Mouse (Mus musculus) kidney, adult 2 months (tissue): ENCODE data around the gene Zfyve27.
A peak's percentile ranks its signal among the peaks of the same experiment; 100 is the strongest.

Experiments
- CTCF ChIP-seq: fragments of 200-500 bp; conservative IDR thresholded peaks from 2 replicates; pipeline ENCODE4 v1.5.1; 2011; ENCODE audit warnings: low read depth, mild to moderate bottlenecking, control low read depth, low read length, moderate library complexity, mixed read lengths; ENCODE audit not compliant: insufficient read depth, insufficient read length
- POLR2A ChIP-seq: fragments of 200-500 bp; IDR thresholded peaks from one replicate; pipeline ENCODE4 v1.6.1; 2011; ENCODE audit warnings: low read depth, low read length, control low read depth

GRCm38 (mm10) chr19:42144541-42145167 lies 19.1 kb upstream of the Zfyve27 start:
- TF ChIP-seq POLR2A (no peak), CTCF (peak; percentile 68)
